In genomic region chr9:114960043-114960789, GRCm38 (mm10) we compare ENCODE assay signal across 14 mouse cellular contexts. TPM values are rescaled to one million over a fixed set of nuclear protein-coding genes. Genes with fewer than 3 reads are reported as not detected.
DNase-seq lines count a peak whose midpoint lies in the region; ATAC-seq and TF ChIP-seq lines count a peak whose summit lies in the region.
"Had no signal": no experiment of that assay in that cellular context is flagged by ENCODE, and none has a peak within 500 bp of the region (broad histone marks: within the 10 kb centered on the region; RNA-seq: fewer than 3 reads in every experiment).

No protein-coding gene starts in this region.

- no peaks in the 10 kb centered on the region for H3K36me3 ChIP-seq in kidney, embryonic 15.5 days
- no peaks in the 10 kb centered on the region for H3K36me3 ChIP-seq in intestine, postnatal 0 days (ENCODE audit: control insufficient read depth, insufficient read depth)
- no peaks in the 10 kb centered on the region for H3K36me3 ChIP-seq in stomach, embryonic 16.5 days (ENCODE audit: control insufficient read depth, insufficient read depth, low read length)
- no peaks in the 10 kb centered on the region for H3K36me3 ChIP-seq in midbrain, embryonic 10.5 days
- H3K36me3 ChIP-seq: embryonic facial prominence, embryonic 12.5 days; heart, embryonic 15.5 days; limb, embryonic 13.5 days had no signal

- H3K4me3 ChIP-seq in kidney, embryonic 15.5 days (replicated peaks), result no peak overlapping the region
- H3K4me3 ChIP-seq in intestine, postnatal 0 days (ENCODE audit: low read depth, low read length), result no peak overlapping the region
- no peak overlapping the region for H3K4me3 ChIP-seq in stomach, embryonic 16.5 days (replicated peaks; ENCODE audit: low read length)
- H3K4me3 ChIP-seq in midbrain, embryonic 10.5 days, result no peak overlapping the region
- H3K4me3 ChIP-seq: embryonic facial prominence, embryonic 12.5 days; heart, embryonic 15.5 days; limb, embryonic 13.5 days had no signal

- WGBS in kidney, embryonic 15.5 days, result 71% methylated on average over 4 of the region's 4 CpGs
- 38% methylated on average over 4 of the region's 4 CpGs for WGBS in intestine, postnatal 0 days
- WGBS in stomach, embryonic 16.5 days, result 54% methylated on average over 4 of the region's 4 CpGs
- WGBS in midbrain, embryonic 10.5 days, result 81% methylated on average over 4 of the region's 4 CpGs

- H3K9me3 ChIP-seq in kidney, embryonic 15.5 days (replicated peaks), result no peaks in the 10 kb centered on the region
- H3K9me3 ChIP-seq in intestine, postnatal 0 days (ENCODE audit: control insufficient read depth), result no peaks in the 10 kb centered on the region
- peaks cover 4% of the 10 kb centered on the region; the same call in 1 of the 2 replicates for H3K9me3 ChIP-seq in stomach, embryonic 16.5 days (replicated peaks; ENCODE audit: control insufficient read depth, low read length)
- peaks cover 4% of the 10 kb centered on the region; the same call in 1 of the 2 replicates for H3K9me3 ChIP-seq in midbrain, embryonic 10.5 days (replicated peaks)
- H3K9me3 ChIP-seq: embryonic facial prominence, embryonic 12.5 days; heart, embryonic 15.5 days; limb, embryonic 13.5 days had no signal

- no peaks in the 10 kb centered on the region for H3K27me3 ChIP-seq in kidney, embryonic 15.5 days
- no peaks in the 10 kb centered on the region for H3K27me3 ChIP-seq in intestine, postnatal 0 days (replicated peaks; ENCODE audit: control insufficient read depth, insufficient read depth, low read length)
- H3K27me3 ChIP-seq in stomach, embryonic 16.5 days (ENCODE audit: control insufficient read depth, insufficient read depth, low read length), result no peaks in the 10 kb centered on the region
- H3K27me3 ChIP-seq in midbrain, embryonic 10.5 days (ENCODE audit: low read depth, poor library complexity, severe bottlenecking), result no peaks in the 10 kb centered on the region
- H3K27me3 ChIP-seq: CH12.LX; embryonic facial prominence, embryonic 12.5 days; heart, embryonic 15.5 days; limb, embryonic 13.5 days had no signal

- no peak overlapping the region for H3K4me2 ChIP-seq in kidney, embryonic 15.5 days
- no peak overlapping the region for H3K4me2 ChIP-seq in intestine, postnatal 0 days (replicated peaks; ENCODE audit: low read depth)
- no peak overlapping the region for H3K4me2 ChIP-seq in stomach, embryonic 16.5 days (ENCODE audit: low read depth, low read length)
- H3K4me2 ChIP-seq: embryonic facial prominence, embryonic 12.5 days; heart, embryonic 15.5 days; limb, embryonic 13.5 days; lung, embryonic 14.5 days had no signal

- TF ChIP-seq CTCF in intestine, postnatal 0 days (IDR thresholded peaks at IDR 0.05; ENCODE audit: low read depth), result no peak

- H3K4me1 ChIP-seq in kidney, embryonic 15.5 days, result peaks cover 4% of the 10 kb centered on the region; the same call in 1 of the 2 replicates
- no peaks in the 10 kb centered on the region for H3K4me1 ChIP-seq in intestine, postnatal 0 days (replicated peaks; ENCODE audit: control insufficient read depth, insufficient read depth, low read length)
- no peaks in the 10 kb centered on the region for H3K4me1 ChIP-seq in stomach, embryonic 16.5 days (ENCODE audit: control insufficient read depth, insufficient read depth, low read length)
- H3K4me1 ChIP-seq in midbrain, embryonic 10.5 days, result peaks cover 4% of the 10 kb centered on the region; the same call in 1 of the 2 replicates
- H3K4me1 ChIP-seq: embryonic facial prominence, embryonic 12.5 days; heart, embryonic 15.5 days; limb, embryonic 13.5 days had no signal

- H3K9ac ChIP-seq in kidney, embryonic 15.5 days, result no peak overlapping the region
- H3K9ac ChIP-seq in intestine, postnatal 0 days (ENCODE audit: low read depth, low read length), result no peak overlapping the region
- H3K9ac ChIP-seq in stomach, embryonic 16.5 days (ENCODE audit: low read length), result 0 out of 2 replicates have a peak overlapping the region, but pooled peaks have one; percentile 2
- H3K9ac ChIP-seq: embryonic facial prominence, embryonic 12.5 days; heart, embryonic 15.5 days; limb, embryonic 13.5 days; lung, embryonic 14.5 days had no signal

- peak; percentile 59 for DNase-seq in kidney, adult 11 months
- peak; percentile 66 for DNase-seq in gastrocnemius, postnatal 25 days
- no peak for DNase-seq in midbrain, embryonic 10.5 days (ENCODE audit: low spot score)
- DNase-seq: cerebellum, adult 9-11 months; lung, embryonic 14.5 days had no signal

- H3K27ac ChIP-seq in kidney, embryonic 15.5 days, result no peak overlapping the region
- peak overlapping the region; percentile 46; the same call in 1 of the 2 replicates for H3K27ac ChIP-seq in intestine, postnatal 0 days (ENCODE audit: low read depth, low read length)
- peak overlapping the region; percentile 25; the same call in 1 of the 2 replicates for H3K27ac ChIP-seq in stomach, embryonic 16.5 days (ENCODE audit: low read length)
- no peak overlapping the region for H3K27ac ChIP-seq in midbrain, embryonic 10.5 days (replicated peaks)
- H3K27ac ChIP-seq: embryonic facial prominence, embryonic 12.5 days; heart, embryonic 15.5 days; limb, embryonic 13.5 days had no signal

- no peak for ATAC-seq in kidney, embryonic 15.5 days (replicated peaks; ENCODE audit: low FRiP score)
- no peak for ATAC-seq in intestine, postnatal 0 days
- ATAC-seq in stomach, embryonic 16.5 days (ENCODE audit: insufficient read depth, low FRiP score), result peak; percentile 49; the same call in 1 of the 2 replicates
- ATAC-seq in frontal cortex, adult (ENCODE audit: low TSS enrichment), result no peak
- ATAC-seq: forebrain, embryonic 14.5 days had no signal

RNA-seq across cellular contexts. Expression of gene Osbpl10, which starts 18.2 kb away (rescaled TPM):
- 2.3 and 3.1 TPM in 2 replicates for polyA plus RNA-seq in kidney, embryonic 15.5 days (2015; fragmentation: Nextera tagmentation; extraction: Ambion mirVana)
- total RNA-seq in gastrocnemius, postnatal 25 days (2021), result 1 to 10 TPM; 3.2 to 3.6 TPM
- 3.8 and 4.3 TPM in 2 replicates for polyA plus RNA-seq in intestine, postnatal 0 days (2015; fragmentation: Nextera tagmentation; extraction: Ambion mirVana)
- 0.95 and 1.4 TPM in 2 replicates for polyA plus RNA-seq in stomach, embryonic 16.5 days (2015; fragmentation: Nextera tagmentation; extraction: Ambion mirVana)
- polyA plus RNA-seq in midbrain, embryonic 10.5 days (2016; fragmentation: Nextera tagmentation; extraction: Ambion mirVana), result 0.97 and 1.5 TPM in 2 replicates
- total RNA-seq: CH12.LX had no signal

RNA-seq across cellular contexts. Expression of gene Rps27rt, which starts 22.3 kb away (rescaled TPM):
- 310 and 532 TPM in 2 replicates for polyA plus RNA-seq in kidney, embryonic 15.5 days (2015; fragmentation: Nextera tagmentation; extraction: Ambion mirVana)
- 10 to 100 TPM; 11.9 to 22.3 TPM for total RNA-seq in gastrocnemius, postnatal 25 days (2021)
- polyA plus RNA-seq in intestine, postnatal 0 days (2015; fragmentation: Nextera tagmentation; extraction: Ambion mirVana), result 456 and 498 TPM in 2 replicates
- polyA plus RNA-seq in stomach, embryonic 16.5 days (2015; fragmentation: Nextera tagmentation; extraction: Ambion mirVana), result 421 and 444 TPM in 2 replicates
- polyA plus RNA-seq in midbrain, embryonic 10.5 days (2016; fragmentation: Nextera tagmentation; extraction: Ambion mirVana), result 227 and 286 TPM in 2 replicates

RNA-seq across cellular contexts. Expression of gene Gpd1l, which starts 26.4 kb away (rescaled TPM):
- 19.5 and 20.1 TPM in 2 replicates for polyA plus RNA-seq in kidney, embryonic 15.5 days (2015; fragmentation: Nextera tagmentation; extraction: Ambion mirVana)
- total RNA-seq in gastrocnemius, postnatal 25 days (2021), result 10 to 100 TPM; 17.6 to 18.4 TPM
- 31.4 and 32.9 TPM in 2 replicates for polyA plus RNA-seq in intestine, postnatal 0 days (2015; fragmentation: Nextera tagmentation; extraction: Ambion mirVana)
- polyA plus RNA-seq in stomach, embryonic 16.5 days (2015; fragmentation: Nextera tagmentation; extraction: Ambion mirVana), result 18.7 and 20.2 TPM in 2 replicates
- polyA plus RNA-seq in midbrain, embryonic 10.5 days (2016; fragmentation: Nextera tagmentation; extraction: Ambion mirVana), result 13.6 and 15.2 TPM in 2 replicates

Comparison
In these comparisons a context has a peak if more than half of its experiments do, and no peak if none do; other contexts are left out.
1. H3K27ac ChIP-seq: peak in intestine, postnatal 0 days (single experiment) and stomach, embryonic 16.5 days (single experiment); none in kidney, embryonic 15.5 days (single experiment) and midbrain, embryonic 10.5 days (single experiment).